ENCODE assay signal across 8 mouse cellular contexts in genomic region chr15:79075658-79076365, GRCm38 (mm10). TPM values are rescaled to one million over a fixed set of nuclear protein-coding genes. Genes with fewer than 3 reads are reported as not detected.
DNase-seq lines count a peak whose midpoint lies in the region; ATAC-seq lines count a peak whose summit lies in the region.

No protein-coding gene starts in this region.

- no peak overlapping the region for H3K27ac ChIP-seq in lung, embryonic 15.5 days
- 0 out of 2 replicates have a peak overlapping the region, but pooled peaks have one; percentile 18 for H3K27ac ChIP-seq in embryonic facial prominence, embryonic 14.5 days (replicated peaks; ENCODE audit: low read depth, low read length)
- peak overlapping the region; percentile 92 for H3K27ac ChIP-seq in intestine, embryonic 16.5 days (ENCODE audit: low read length)
- H3K27ac ChIP-seq in neural tube, embryonic 14.5 days (ENCODE audit: low read depth, low read length) = no peak overlapping the region

- H3K9ac ChIP-seq in lung, embryonic 15.5 days = peak overlapping the region; percentile 80
- peak overlapping the region; percentile 82 for H3K9ac ChIP-seq in embryonic facial prominence, embryonic 14.5 days (ENCODE audit: low read depth, low read length)
- H3K9ac ChIP-seq in intestine, embryonic 16.5 days (ENCODE audit: low read depth, low read length) = peak overlapping the region; percentile 94
- peak overlapping the region; percentile 80 for H3K9ac ChIP-seq in neural tube, embryonic 14.5 days (replicated peaks; ENCODE audit: low read depth, low read length)

- peak overlapping the region; percentile 80 for H3K4me2 ChIP-seq in lung, embryonic 15.5 days
- peak overlapping the region; percentile 70 for H3K4me2 ChIP-seq in embryonic facial prominence, embryonic 14.5 days (ENCODE audit: low read depth, low read length)
- H3K4me2 ChIP-seq in intestine, embryonic 16.5 days (ENCODE audit: low read depth, low read length) = peak overlapping the region; percentile 88
- H3K4me2 ChIP-seq in neural tube, embryonic 14.5 days (ENCODE audit: low read depth, low read length) = peak overlapping the region; percentile 80

- ATAC-seq in lung, embryonic 15.5 days (ENCODE audit: borderline replicate concordance, extremely low read depth, low FRiP score, low TSS enrichment) = no peak
- ATAC-seq in embryonic facial prominence, embryonic 14.5 days (ENCODE audit: low read depth) = no peak
- ATAC-seq in intestine, embryonic 16.5 days = 0 out of 2 replicates have a peak, but pooled peaks have one; percentile 4
- ATAC-seq in neural tube, embryonic 14.5 days (ENCODE audit: low read depth) = no peak

- peak overlapping the region; percentile 83 for H3K4me3 ChIP-seq in lung, embryonic 15.5 days
- H3K4me3 ChIP-seq in embryonic facial prominence, embryonic 14.5 days (ENCODE audit: low read depth, low read length) = peak overlapping the region; percentile 76
- H3K4me3 ChIP-seq in intestine, embryonic 16.5 days (ENCODE audit: low read length) = peak overlapping the region; percentile 92
- peak overlapping the region; percentile 83 for H3K4me3 ChIP-seq in neural tube, embryonic 14.5 days (ENCODE audit: low read depth, low read length)

- peaks cover 41% of the 10 kb centered on the region for H3K36me3 ChIP-seq in lung, embryonic 15.5 days
- H3K36me3 ChIP-seq in embryonic facial prominence, embryonic 14.5 days (ENCODE audit: control insufficient read depth, insufficient read depth, low read length) = peaks cover 44% of the 10 kb centered on the region
- peaks cover 12% of the 10 kb centered on the region for H3K36me3 ChIP-seq in intestine, embryonic 16.5 days (ENCODE audit: control insufficient read depth, insufficient read depth, low read length)
- H3K36me3 ChIP-seq in neural tube, embryonic 14.5 days (ENCODE audit: control insufficient read depth, insufficient read depth, low read length) = peaks cover 22% of the 10 kb centered on the region

- peaks cover 14% of the 10 kb centered on the region for H3K4me1 ChIP-seq in lung, embryonic 15.5 days
- H3K4me1 ChIP-seq in embryonic facial prominence, embryonic 14.5 days (ENCODE audit: control insufficient read depth, insufficient read depth, low read length) = peaks cover 10% of the 10 kb centered on the region
- peaks cover 14% of the 10 kb centered on the region for H3K4me1 ChIP-seq in intestine, embryonic 16.5 days (ENCODE audit: control insufficient read depth, insufficient read depth, low read length)
- peaks cover 17% of the 10 kb centered on the region; the same call in 1 of the 2 replicates for H3K4me1 ChIP-seq in neural tube, embryonic 14.5 days (ENCODE audit: control insufficient read depth, insufficient read depth, low read length)

- no peak for DNase-seq in lung, postnatal 4 days
- DNase-seq in embryonic facial prominence, embryonic 14.5 days (ENCODE audit: low spot score) = no peak
- DNase-seq in embryo, embryonic 10 days (ENCODE audit: low spot score) = no peak
- DNase-seq in embryo, embryonic 9.5 days (ENCODE audit: extremely low spot score) = no peak
- no peak for DNase-seq in right cerebral cortex, postnatal 10 days (ENCODE audit: low spot score in 2 of 2)

- WGBS in lung, embryonic 15.5 days = 32% methylated on average over 15 of the region's 15 CpGs
- WGBS in embryonic facial prominence, embryonic 14.5 days = 36% methylated on average over 15 of the region's 15 CpGs
- 32% methylated on average over 15 of the region's 15 CpGs for WGBS in intestine, embryonic 16.5 days
- WGBS in neural tube, embryonic 14.5 days = 43% methylated on average over 15 of the region's 15 CpGs

- no peaks in the 10 kb centered on the region for H3K9me3 ChIP-seq in lung, embryonic 15.5 days
- H3K9me3 ChIP-seq in embryonic facial prominence, embryonic 14.5 days (ENCODE audit: control insufficient read depth, low read length) = no peaks in the 10 kb centered on the region
- no peaks in the 10 kb centered on the region for H3K9me3 ChIP-seq in intestine, embryonic 16.5 days (ENCODE audit: control insufficient read depth, low read length)
- H3K9me3 ChIP-seq in neural tube, embryonic 14.5 days (ENCODE audit: control insufficient read depth, low read length) = no peaks in the 10 kb centered on the region

- no peaks in the 10 kb centered on the region for H3K27me3 ChIP-seq in lung, embryonic 15.5 days
- no peaks in the 10 kb centered on the region for H3K27me3 ChIP-seq in embryonic facial prominence, embryonic 14.5 days (replicated peaks; ENCODE audit: control insufficient read depth, insufficient read depth, low read length)
- H3K27me3 ChIP-seq in intestine, embryonic 16.5 days (replicated peaks; ENCODE audit: control insufficient read depth, insufficient read depth, low read length) = no peaks in the 10 kb centered on the region
- H3K27me3 ChIP-seq in neural tube, embryonic 14.5 days (ENCODE audit: control insufficient read depth, insufficient read depth, low read length) = no peaks in the 10 kb centered on the region

RNA-seq across cellular contexts. Expression of gene Eif3l, which starts 0.8 kb away (rescaled TPM):
- 223 and 225 TPM in 2 replicates for polyA plus RNA-seq in lung, embryonic 15.5 days (2015; fragmentation: Nextera tagmentation; extraction: Ambion mirVana)
- polyA plus RNA-seq in embryonic facial prominence, embryonic 14.5 days (2014; fragmentation: Nextera tagmentation; extraction: Ambion mirVana) = 197 and 220 TPM in 2 replicates
- 221 and 238 TPM in 2 replicates for polyA plus RNA-seq in intestine, embryonic 16.5 days (2015; fragmentation: Nextera tagmentation; extraction: Ambion mirVana)
- 169 and 183 TPM in 2 replicates for polyA plus RNA-seq in neural tube, embryonic 14.5 days (2014; fragmentation: Nextera tagmentation; extraction: Ambion mirVana)

RNA-seq across cellular contexts. Expression of gene Ankrd54, which starts 13.1 kb away (rescaled TPM):
- polyA plus RNA-seq in lung, embryonic 15.5 days (2015; fragmentation: Nextera tagmentation; extraction: Ambion mirVana) = 57.0 and 61.0 TPM in 2 replicates
- 42.6 and 43.6 TPM in 2 replicates for polyA plus RNA-seq in embryonic facial prominence, embryonic 14.5 days (2014; fragmentation: Nextera tagmentation; extraction: Ambion mirVana)
- polyA plus RNA-seq in intestine, embryonic 16.5 days (2015; fragmentation: Nextera tagmentation; extraction: Ambion mirVana) = 56.4 and 57.5 TPM in 2 replicates
- 45.9 and 46.2 TPM in 2 replicates for polyA plus RNA-seq in neural tube, embryonic 14.5 days (2014; fragmentation: Nextera tagmentation; extraction: Ambion mirVana)

RNA-seq across cellular contexts. Expression of gene Micall1, which starts 32.9 kb away (rescaled TPM):
- polyA plus RNA-seq in lung, embryonic 15.5 days (2015; fragmentation: Nextera tagmentation; extraction: Ambion mirVana) = 7.5 and 8.8 TPM in 2 replicates
- 10.5 and 10.8 TPM in 2 replicates for polyA plus RNA-seq in embryonic facial prominence, embryonic 14.5 days (2014; fragmentation: Nextera tagmentation; extraction: Ambion mirVana)
- 5.2 and 6.3 TPM in 2 replicates for polyA plus RNA-seq in intestine, embryonic 16.5 days (2015; fragmentation: Nextera tagmentation; extraction: Ambion mirVana)
- polyA plus RNA-seq in neural tube, embryonic 14.5 days (2014; fragmentation: Nextera tagmentation; extraction: Ambion mirVana) = 12.6 and 13.1 TPM in 2 replicates

RNA-seq across cellular contexts. Expression of gene Galr3, which starts 34.1 kb away (rescaled TPM):
- polyA plus RNA-seq in lung, embryonic 15.5 days (2015; fragmentation: Nextera tagmentation; extraction: Ambion mirVana) = not detected in 2 replicates
- not detected in 2 replicates for polyA plus RNA-seq in embryonic facial prominence, embryonic 14.5 days (2014; fragmentation: Nextera tagmentation; extraction: Ambion mirVana)
- polyA plus RNA-seq in intestine, embryonic 16.5 days (2015; fragmentation: Nextera tagmentation; extraction: Ambion mirVana) = 1.8 and 2.3 TPM in 2 replicates
- polyA plus RNA-seq in neural tube, embryonic 14.5 days (2014; fragmentation: Nextera tagmentation; extraction: Ambion mirVana) = not detected in 2 replicates

RNA-seq across cellular contexts. Expression of gene H1f0, which starts 47.6 kb away (rescaled TPM):
- polyA plus RNA-seq in lung, embryonic 15.5 days (2015; fragmentation: Nextera tagmentation; extraction: Ambion mirVana) = 560 and 562 TPM in 2 replicates
- 168 and 202 TPM in 2 replicates for polyA plus RNA-seq in embryonic facial prominence, embryonic 14.5 days (2014; fragmentation: Nextera tagmentation; extraction: Ambion mirVana)
- polyA plus RNA-seq in intestine, embryonic 16.5 days (2015; fragmentation: Nextera tagmentation; extraction: Ambion mirVana) = 438 and 456 TPM in 2 replicates
- polyA plus RNA-seq in neural tube, embryonic 14.5 days (2014; fragmentation: Nextera tagmentation; extraction: Ambion mirVana) = 45.6 and 126 TPM in 2 replicates

Comparison
In these comparisons a context has a peak if more than half of its experiments do, and no peak if none do; other contexts are left out.
1. H3K27ac ChIP-seq: peak in embryonic facial prominence, embryonic 14.5 days (single experiment) and intestine, embryonic 16.5 days (single experiment); none in lung, embryonic 15.5 days (single experiment) and neural tube, embryonic 14.5 days (single experiment).
2. Peak in every context shown above with its lines, with median percentiles within 50 percentile points of each other: H3K4me2 ChIP-seq, H3K4me3 ChIP-seq and H3K9ac ChIP-seq.